Mouse (Mus musculus): ENCODE data around the gene Isl1.

Gene Isl1

GRCm38 (mm10) chr13:116309584-116310462 is at the start of gene Isl1:
TSS of gene Isl1 (minus strand) at chr13:116309689.
- in situ Hi-C loops (cut with MseI, MboI) = no loop called here

GRCm38 (mm10) chr13:116335763-116336162 is 26.3 kb upstream of the Isl1 start:
- in situ Hi-C loops (cut with MseI, MboI) = no loop called here

- in situ Hi-C loops (cut with MseI, MboI) = no loop called here
These were observed 4.4 kb upstream of the Isl1 start for GRCm38 (mm10) chr13:116313636-116314530.

- in situ Hi-C loops (cut with MseI, MboI) = no loop called here
These were observed 2.6 kb upstream of the Isl1 start for GRCm38 (mm10) chr13:116311871-116312720.

GRCm38 (mm10) chr13:116311011-116311410 is 1.5 kb upstream of the Isl1 start:
- in situ Hi-C loops (cut with MseI, MboI) = no loop called here

GRCm38 (mm10) chr13:116310463-116310765 is 925 bp upstream of the Isl1 start:
- in situ Hi-C loops (cut with MseI, MboI) = no loop called here

GRCm38 (mm10) chr13:116308933-116309583 is 431 bp downstream of the Isl1 start:
- in situ Hi-C loops (cut with MseI, MboI) = no loop called here

- in situ Hi-C loops (cut with MseI, MboI) = no loop called here
These were observed 1.2 kb downstream of the Isl1 start for GRCm38 (mm10) chr13:116308121-116308932.

GRCm38 (mm10) chr13:116306591-116306990 is 2.9 kb downstream of the Isl1 start:
- in situ Hi-C loops (cut with MseI, MboI) = no loop called here

GRCm38 (mm10) chr13:116305721-116306120 is 3.8 kb downstream of the Isl1 start:
- in situ Hi-C loops (cut with MseI, MboI) = no loop called here

- in situ Hi-C loops (cut with MseI, MboI) = no loop called here
These were observed 4.6 kb downstream of the Isl1 start for GRCm38 (mm10) chr13:116304713-116305470.

- in situ Hi-C loops (cut with MseI, MboI) = no loop called here
These were observed 5.7 kb downstream of the Isl1 start for GRCm38 (mm10) chr13:116303766-116304165.

- in situ Hi-C loops (cut with MseI, MboI) = no loop called here
These were observed 6.6 kb downstream of the Isl1 start for GRCm38 (mm10) chr13:116302861-116303260.

GRCm38 (mm10) chr13:116301706-116302105 is 7.8 kb downstream of the Isl1 start:
- in situ Hi-C loops (cut with MseI, MboI) = no loop called here

- in situ Hi-C loops (cut with MseI, MboI) = no loop called here
These were observed 10.2 kb downstream of the Isl1 start for GRCm38 (mm10) chr13:116299241-116299640.

- in situ Hi-C loops (cut with MseI, MboI) = no loop called here
These were observed 10.8 kb downstream of the Isl1 start for GRCm38 (mm10) chr13:116298641-116299170.

GRCm38 (mm10) chr13:116298001-116298400 is 11.5 kb downstream of the Isl1 start:
- in situ Hi-C loops (cut with MseI, MboI) = no loop called here

GRCm38 (mm10) chr13:116297048-116297811 is 12.3 kb downstream of the Isl1 start:
- in situ Hi-C loops (cut with MseI, MboI) = no loop called here

- in situ Hi-C loops (cut with MseI, MboI) = no loop called here
These were observed 14.1 kb downstream of the Isl1 start for GRCm38 (mm10) chr13:116295401-116295800.
